Mouse (Mus musculus): ENCODE data around the gene Il2rb.

- TF ChIP-seq CTCF (IDR thresholded peaks at IDR 0.05 in 2 of 3, conservative IDR thresholded peaks at IDR 0.05 in 1 of 3; ENCODE audit: control insufficient read depth in 1 of 3, insufficient read depth in 1 of 3, low read depth in 2 of 3, low read length in 3 of 3, poor library complexity in 1 of 3, severe bottlenecking in 1 of 3) (no peak), GATA1 (IDR thresholded peaks at IDR 0.05; ENCODE audit: low read depth, low read length) (no peak)
These were observed 8.9 kb upstream of the Il2rb start for GRCm38 (mm10) chr15:78504013-78504412.

Measured in MEL (cell line).